Mouse (Mus musculus) E14TG2a.4 (cell line): ENCODE data around the gene Polm.

Experiments used
- CTCF ChIP-seq: conservative IDR thresholded peaks from 2 replicates; pipeline ENCODE4 v1.5.1; 2014; ENCODE audit warnings: low read length
- NANOG ChIP-seq: IDR thresholded peaks from 2 replicates; pipeline ENCODE4 v1.6.1; 2014; ENCODE audit warnings: borderline replicate concordance, low read length, mixed read lengths

- no peak for TF ChIP-seq CTCF
- TF ChIP-seq NANOG = no peak
Measured at GRCm38 (mm10) chr11:5782199-5782944, 55.4 kb downstream of the Polm start.
